Mouse (Mus musculus) left cerebral cortex, adult 8-10 months (tissue): ENCODE measurements around the gene Creld1. TPM values are rescaled to one million over a fixed set of nuclear protein-coding genes. Genes with fewer than 3 reads are reported as not detected.

Experiments
- DNase-seq, 2 experiments: peaks; one replicate each; pipeline ENCODE4 v3.0.0; 2022; ENCODE audit warnings: low spot score in 2 of 2
- microRNA-seq, 2 experiments: library from miRNA; unstranded; fragments of <30 nt; microRNA quantifications; one replicate each; pipeline ENCODE4 v1.2.0; 2022
- total RNA-seq, 4 experiments: library from RNA; stranded (reverse); gene quantifications; 2 replicates each; pipeline ENCODE4 v1.2.4; 2022

The Creld1 gene
- total RNA-seq, 4 experiments from 2014 or later = 99.3 to 110 (median 105) TPM

GRCm38 (mm10) chr6:113508272-113508946 is 25.3 kb downstream of the Creld1 start:
- DNase-seq = no peak

GRCm38 (mm10) chr6:113508947-113509280 is 25.8 kb downstream of the Creld1 start:
- DNase-seq = no peak

GRCm38 (mm10) chr6:113513944-113514343 is 30.8 kb downstream of the Creld1 start:
- DNase-seq = no peak

- no peak for DNase-seq
These were observed 31.5 kb downstream of the Creld1 start for GRCm38 (mm10) chr6:113514600-113514999.

- DNase-seq = no peak
These were observed 34.5 kb downstream of the Creld1 start for GRCm38 (mm10) chr6:113517434-113518080.

GRCm38 (mm10) chr6:113522310-113522709 is 39.2 kb downstream of the Creld1 start:
- DNase-seq = no peak

- peak in 1 of 2 experiments; percentile 66 for DNase-seq
These were observed 40.3 kb downstream of the Creld1 start for GRCm38 (mm10) chr6:113523420-113523819.

GRCm38 (mm10) chr6:113530932-113531839 is 48.1 kb downstream of the Creld1 start, which contains the start of the genes Emc3 and Fancd2:
TSS of gene Emc3 (minus strand) at chr6:113531652.
TSS of gene Fancd2 (plus strand) at chr6:113531682.
- peak; percentile 71 to 92 for DNase-seq

- no peak for DNase-seq
These were observed 48.8 kb downstream of the Creld1 start for GRCm38 (mm10) chr6:113531840-113532404.

GRCm38 (mm10) chr6:113534886-113535285 is 51.8 kb downstream of the Creld1 start:
- no peak for DNase-seq

GRCm38 (mm10) chr6:113541610-113542009 is 58.5 kb downstream of the Creld1 start:
- DNase-seq = no peak

Small RNAs within 50 kb of the gene (microRNA-seq; reads per million reads assigned to microRNA genes)
- 0 reads per million in 2 experiments for gene Gm23365

Other genes starting within 250 kb of the Creld1 start
- 10 to 100 TPM; 14.5 to 22.9 (median 16.4) TPM for gene Mtmr14, start 245.5 kb upstream of the Creld1 start, total RNA-seq
- gene Cpne9, start 201.0 kb upstream of the Creld1 start, total RNA-seq = 10 to 100 TPM; 66.7 to 78.5 (median 72.0) TPM
- gene Brpf1, start 176.2 kb upstream of the Creld1 start, total RNA-seq = 10 to 100 TPM; 30.0 to 32.9 (median 31.5) TPM
- 1 to 10 TPM; 7.5 to 9.3 (median 8.4) TPM for gene Ogg1, start 156.3 kb upstream of the Creld1 start, total RNA-seq
- gene Camk1, start 139.3 kb upstream of the Creld1 start, total RNA-seq = 100 to 1,000 TPM in 3 of 4 experiments, 10 to 100 TPM in 1; 82.6 to 107 (median 104) TPM
- gene Tada3, start 105.4 kb upstream of the Creld1 start, total RNA-seq = 10 to 100 TPM; 47.4 to 50.1 (median 47.8) TPM
- 100 to 1,000 TPM; 246 to 271 (median 263) TPM for gene Arpc4, start 105.2 kb upstream of the Creld1 start, total RNA-seq
- gene Ttll3, start 94.0 kb upstream of the Creld1 start, total RNA-seq = 10 to 100 TPM in 3 of 4 experiments, 1 to 10 TPM in 1; 8.6 to 13.9 (median 11.8) TPM
- 10 to 100 TPM; 16.0 to 22.1 (median 18.1) TPM for gene Rpusd3, start 64.0 kb upstream of the Creld1 start, total RNA-seq
- gene Cidec, start 47.5 kb upstream of the Creld1 start, total RNA-seq = not detected
- 10 to 100 TPM; 34.5 to 43.5 (median 39.4) TPM for gene Jagn1, start 40.7 kb upstream of the Creld1 start, total RNA-seq
- under 1 TPM; 0.24 to 0.74 (median 0.58) TPM for gene Il17re, start 24.8 kb upstream of the Creld1 start, total RNA-seq
- gene Il17rc, start 11.9 kb upstream of the Creld1 start, total RNA-seq = 1 to 10 TPM; 5.2 to 8.3 (median 5.6) TPM
- 10 to 100 TPM; 49.5 to 55.2 (median 53.5) TPM for gene Prrt3, start 18.6 kb downstream of the Creld1 start, total RNA-seq
- 10 to 100 TPM; 67.2 to 73.2 (median 69.3) TPM for gene Emc3, start 48.4 kb downstream of the Creld1 start, total RNA-seq
- 1 to 10 TPM; 1.7 to 3.3 (median 2.5) TPM for gene Fancd2, start 48.4 kb downstream of the Creld1 start, total RNA-seq
- under 1 TPM in 1 of 4 experiments, not detected in 3; 0.36 TPM for gene Fancd2os, start 117.4 kb downstream of the Creld1 start, total RNA-seq
- 100 to 1,000 TPM; 217 to 234 (median 227) TPM for gene Brk1, start 121.5 kb downstream of the Creld1 start, total RNA-seq
- 10 to 100 TPM; 38.6 to 49.8 (median 41.2) TPM for gene Vhl, start 140.7 kb downstream of the Creld1 start, total RNA-seq
- gene Irak2, start 155.2 kb downstream of the Creld1 start, total RNA-seq = 10 to 100 TPM; 20.9 to 28.8 (median 24.0) TPM
- gene Tatdn2, start 213.8 kb downstream of the Creld1 start, total RNA-seq = 10 to 100 TPM; 70.4 to 85.5 (median 78.8) TPM
- not detected for gene Ghrl, start 236.6 kb downstream of the Creld1 start, total RNA-seq